Mouse (Mus musculus) neural tube, embryonic 14.5 days (tissue): ENCODE data around the gene Cotl1. TPM values are rescaled to one million over a fixed set of nuclear protein-coding genes. Genes with fewer than 3 reads are reported as not detected.

ENCODE experiments used
- ATAC-seq: fragments of 200-750 bp; cut with Nextera tagmentation; 2 replicates; pipeline ENCODE4 v1.8.0; 2017; ENCODE audit warnings: low read depth, mild to moderate bottlenecking, moderate TSS enrichment, moderate library complexity
- H3K27ac ChIP-seq: fragments of 300-500 bp; sonication (generic); 2 replicates; pipeline ENCODE4 v1.5.1; 2014; ENCODE audit warnings: low read depth, mild to moderate bottlenecking, control low read depth, low read length, moderate library complexity, mixed read lengths
- H3K27me3 ChIP-seq: fragments of 300-500 bp; sonication (generic); 2 replicates; pipeline ENCODE4 v1.6.1; 2014; ENCODE audit warnings: low read length; ENCODE audit not compliant: control insufficient read depth, insufficient read depth
- H3K36me3 ChIP-seq: fragments of 300-500 bp; sonication (generic); 2 replicates; pipeline ENCODE4 v1.6.1; 2014; ENCODE audit warnings: low read length, mixed read lengths; ENCODE audit not compliant: control insufficient read depth, insufficient read depth
- H3K4me1 ChIP-seq: fragments of 300-500 bp; sonication (generic); 2 replicates; pipeline ENCODE4 v1.6.1; 2014; ENCODE audit warnings: low read length; ENCODE audit not compliant: control insufficient read depth, insufficient read depth
- H3K4me2 ChIP-seq: fragments of 300-500 bp; sonication (generic); 2 replicates; pipeline ENCODE4 v1.6.1; 2014; ENCODE audit warnings: mild to moderate bottlenecking, low read depth, low read length, control low read depth
- H3K4me3 ChIP-seq: fragments of 300-500 bp; sonication (generic); 2 replicates; pipeline ENCODE4 v1.5.1; 2014; ENCODE audit warnings: low read depth, low read length, control low read depth, mixed read lengths
- H3K9ac ChIP-seq: fragments of 300-500 bp; sonication (generic); replicated peaks from 2 replicates; pipeline ENCODE4 v1.6.1; 2014; ENCODE audit warnings: low read depth, mild to moderate bottlenecking, control low read depth, low read length, mixed read lengths
- H3K9me3 ChIP-seq: fragments of 300-500 bp; sonication (generic); 2 replicates; pipeline ENCODE4 v1.6.1; 2016; ENCODE audit warnings: low read length; ENCODE audit not compliant: control insufficient read depth
- WGBS: fragments of 180-500 bp; shearing (Covaris S2); extraction: QIAGEN DNeasy Blood & Tissue Kit; methylation state at CpG from one replicate; pipeline ENCODE4 v1.1.7; 2014; 5-methylcytosine and 5-hydroxymethylcytosine counted together
- polyA plus RNA-seq: library from polyadenylated mRNA; unstranded; fragments of >200 nt; fragmentation: Nextera tagmentation; extraction: Ambion mirVana; gene quantifications from 2 replicates; pipeline ENCODE4 v1.2.1, GENCODE M21; 2014

Cotl1 gene
- polyA plus RNA-seq, 1 experiment from 2014 or later: 232 TPM

GRCm38 (mm10) chr8:119788607-119789381, 51.5 kb downstream of the Cotl1 start:
- H3K4me1 ChIP-seq: peaks cover 8% of the 10 kb centered on the region; the same call in 1 of the 2 replicates
- no peak overlapping the region for H3K4me2 ChIP-seq
- H3K27me3 ChIP-seq: no peaks in the 10 kb centered on the region
- no peak overlapping the region for H3K9ac ChIP-seq
- H3K4me3 ChIP-seq: no peak overlapping the region
- no peak overlapping the region for H3K27ac ChIP-seq
- no peak for ATAC-seq
- WGBS: 64% methylated on average over 9 of the region's 9 CpGs
- H3K36me3 ChIP-seq: no peaks in the 10 kb centered on the region
- no peaks in the 10 kb centered on the region for H3K9me3 ChIP-seq

- no peak for ATAC-seq
- Histone ChIP-seq H3K9me3 (no peaks in the 10 kb centered on the region), H3K27me3 (no peaks in the 10 kb centered on the region), H3K27ac (no peak overlapping the region), H3K36me3 (no peaks in the 10 kb centered on the region), H3K4me2 (no peak overlapping the region), H3K9ac (no peak overlapping the region), H3K4me1 (peaks cover 8% of the 10 kb centered on the region; the same call in 1 of the 2 replicates), H3K4me3 (no peak overlapping the region)
- 57% methylated on average over 4 of the region's 4 CpGs for WGBS
These were observed 53.0 kb downstream of the Cotl1 start for GRCm38 (mm10) chr8:119787341-119787740.

- 82% methylated on average over 3 of the region's 3 CpGs for whole genome bisulfite sequencing
- no peak overlapping the region for H3K4me2 ChIP-seq
- peaks cover 5% of the 10 kb centered on the region; the same call in 1 of the 2 replicates for H3K4me1 ChIP-seq
- H3K9me3 ChIP-seq: no peaks in the 10 kb centered on the region
- H3K27ac ChIP-seq: no peak overlapping the region
- no peak overlapping the region for H3K4me3 ChIP-seq
- no peaks in the 10 kb centered on the region for H3K36me3 ChIP-seq
- no peak for ATAC-seq
- no peak overlapping the region for H3K9ac ChIP-seq
- H3K27me3 ChIP-seq: no peaks in the 10 kb centered on the region
These were observed 53.5 kb downstream of the Cotl1 start for GRCm38 (mm10) chr8:119786871-119787270.

GRCm38 (mm10) chr8:119785764-119786405, 54.5 kb downstream of the Cotl1 start:
- no peaks in the 10 kb centered on the region for H3K27me3 ChIP-seq
- no peak overlapping the region for H3K4me3 ChIP-seq
- H3K4me2 ChIP-seq: no peak overlapping the region
- H3K4me1 ChIP-seq: no peaks in the 10 kb centered on the region
- no peaks in the 10 kb centered on the region for H3K9me3 ChIP-seq
- H3K27ac ChIP-seq: no peak overlapping the region
- H3K36me3 ChIP-seq: no peaks in the 10 kb centered on the region
- no peak overlapping the region for H3K9ac ChIP-seq
- WGBS: 22% methylated on average over 18 of the region's 18 CpGs
- ATAC-seq: peak; percentile 64

GRCm38 (mm10) chr8:119784676-119785075, 55.7 kb downstream of the Cotl1 start:
- H3K4me1 ChIP-seq: no peaks in the 10 kb centered on the region
- no peaks in the 10 kb centered on the region for H3K36me3 ChIP-seq
- no peaks in the 10 kb centered on the region for H3K9me3 ChIP-seq
- no peaks in the 10 kb centered on the region for H3K27me3 ChIP-seq
- WGBS: 63% methylated on average over 7 of the region's 7 CpGs
- no peak overlapping the region for H3K27ac ChIP-seq
- ATAC-seq: no peak
- no peak overlapping the region for H3K9ac ChIP-seq
- no peak overlapping the region for H3K4me3 ChIP-seq
- H3K4me2 ChIP-seq: no peak overlapping the region

- Histone ChIP-seq H3K4me2 (no peak overlapping the region), H3K36me3 (no peaks in the 10 kb centered on the region), H3K9me3 (no peaks in the 10 kb centered on the region), H3K27me3 (no peaks in the 10 kb centered on the region), H3K4me3 (no peak overlapping the region), H3K9ac (no peak overlapping the region), H3K4me1 (no peaks in the 10 kb centered on the region), H3K27ac (no peak overlapping the region)
- 36% methylated on average over 9 of the region's 9 CpGs for WGBS
- ATAC-seq: no peak
These were observed 56.2 kb downstream of the Cotl1 start for GRCm38 (mm10) chr8:119784141-119784574.

DNA sequence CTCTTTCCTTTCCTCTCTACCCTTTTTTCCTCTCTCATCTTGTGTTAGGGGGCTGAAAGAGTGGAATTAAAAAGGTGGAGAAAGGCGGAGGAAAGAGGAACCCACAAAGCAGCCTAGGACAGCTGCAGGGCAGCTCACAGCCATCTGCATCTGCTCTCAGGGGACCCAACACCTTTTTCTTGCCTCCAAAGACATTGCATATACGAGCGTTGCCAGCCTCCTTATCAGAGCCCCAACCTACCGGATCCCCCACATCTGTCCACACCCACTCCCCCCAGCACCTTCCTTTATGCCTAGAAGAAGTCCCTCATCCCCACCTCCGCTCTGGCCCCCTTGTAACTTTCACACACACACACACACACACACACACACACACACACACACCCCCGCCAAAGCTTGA, 56.8 kb downstream of the Cotl1 start:
- 77% methylated on average over 6 of the region's 6 CpGs for WGBS
- no peak for ATAC-seq
- Histone ChIP-seq H3K27ac (no peak overlapping the region), H3K4me1 (0 out of 2 replicates have a peak, but pooled peaks cover 4% of the 10 kb centered on the region), H3K36me3 (no peaks in the 10 kb centered on the region), H3K4me3 (no peak overlapping the region), H3K9me3 (no peaks in the 10 kb centered on the region), H3K27me3 (no peaks in the 10 kb centered on the region), H3K4me2 (no peak overlapping the region), H3K9ac (no peak overlapping the region)

GRCm38 (mm10) chr8:119782715-119783114, 57.6 kb downstream of the Cotl1 start:
- Histone ChIP-seq H3K9me3 (no peaks in the 10 kb centered on the region), H3K4me1 (peaks cover 5% of the 10 kb centered on the region; the same call in 1 of the 2 replicates), H3K4me2 (no peak overlapping the region), H3K4me3 (no peak overlapping the region), H3K27me3 (no peaks in the 10 kb centered on the region), H3K27ac (no peak overlapping the region), H3K36me3 (no peaks in the 10 kb centered on the region), H3K9ac (no peak overlapping the region)
- 10% methylated on average over 5 of the region's 5 CpGs for WGBS
- ATAC-seq: no peak
